Mouse (Mus musculus) bone marrow, adult 2 months (tissue): ENCODE measurements around the gene Serinc5.

Experiments
- CTCF ChIP-seq: fragments of 200-500 bp; IDR thresholded peaks from 2 replicates; pipeline ENCODE4 v1.5.1; 2011; ENCODE audit warnings: low read length, control low read depth; ENCODE audit not compliant: control insufficient read depth, insufficient read depth
- POLR2A ChIP-seq: fragments of 200-500 bp; IDR thresholded peaks from 2 replicates; pipeline ENCODE4 v1.6.1; 2011; ENCODE audit warnings: low read depth, mild to moderate bottlenecking, control low read depth, low read length, borderline replicate concordance; ENCODE audit not compliant: control insufficient read depth

DNA sequence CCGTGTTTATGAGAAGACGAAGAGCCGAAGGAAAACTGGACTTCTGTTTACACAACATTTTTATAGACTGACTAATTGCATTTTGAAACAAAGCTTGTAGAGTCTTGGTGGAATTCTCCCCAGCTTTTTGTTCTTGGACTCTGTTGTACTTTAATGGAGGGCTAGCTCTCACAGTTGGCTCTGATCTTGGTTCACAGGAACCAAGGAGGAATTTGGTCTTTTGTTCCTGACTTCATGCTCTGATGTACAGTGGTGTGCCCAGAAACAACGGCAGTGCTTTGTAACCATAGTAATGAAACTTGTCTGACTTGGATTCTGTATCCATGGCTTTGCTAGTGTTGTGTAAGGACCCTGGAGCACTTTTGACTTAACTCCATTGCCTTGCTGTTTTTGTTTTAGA lies 20.6 kb downstream of the Serinc5 start:
- no peak for TF ChIP-seq CTCF
- TF ChIP-seq POLR2A: no peak
